Mouse (Mus musculus) embryo, embryonic 10.5 days (tissue): ENCODE measurements around the gene 4930550C14Rik.

Source experiments
- DNase-seq: peaks from one replicate; pipeline ENCODE4 v3.0.0-alpha.2; 2015; ENCODE audit warnings: low spot score

Gene 4930550C14Rik

DNA sequence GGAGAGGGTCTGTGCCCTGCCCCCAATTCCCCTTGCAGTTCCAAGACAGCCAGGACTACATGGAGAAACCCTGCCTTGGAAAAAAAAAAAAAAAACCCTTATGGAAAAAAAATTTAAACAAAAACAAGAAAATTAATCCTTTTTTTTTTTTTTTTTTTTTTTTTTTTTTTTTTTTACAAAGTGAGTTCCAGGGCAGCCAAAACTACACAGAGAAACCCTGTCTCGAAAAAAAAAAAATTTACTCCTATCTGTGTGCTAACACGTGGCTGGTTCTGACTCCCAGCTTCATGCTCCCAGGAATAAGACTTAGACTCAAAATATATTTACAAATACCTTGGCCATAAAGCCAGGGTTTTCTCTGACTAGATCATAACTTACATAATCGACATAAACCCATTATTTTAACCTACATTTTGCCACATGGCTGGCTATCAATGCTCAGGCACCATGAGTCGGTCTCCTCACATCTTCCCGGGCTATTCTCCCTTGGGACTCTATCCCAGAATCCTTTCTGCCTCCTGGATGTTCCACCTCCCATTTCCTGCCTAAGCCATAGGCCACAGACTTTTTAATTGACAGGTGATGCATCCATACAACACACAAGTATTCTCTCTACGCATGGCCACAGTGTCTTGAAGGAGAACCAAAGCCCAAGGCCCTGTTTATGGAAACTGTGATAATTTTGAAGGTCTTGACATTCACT lies 2.1 kb downstream of the 4930550C14Rik start:
- peak; percentile 35 for DNase-seq

- peak; percentile 96 for DNase-seq
Observed at GRCm38 (mm10) chr9:53404753-53405722, 2.9 kb downstream of the 4930550C14Rik start.

DNA sequence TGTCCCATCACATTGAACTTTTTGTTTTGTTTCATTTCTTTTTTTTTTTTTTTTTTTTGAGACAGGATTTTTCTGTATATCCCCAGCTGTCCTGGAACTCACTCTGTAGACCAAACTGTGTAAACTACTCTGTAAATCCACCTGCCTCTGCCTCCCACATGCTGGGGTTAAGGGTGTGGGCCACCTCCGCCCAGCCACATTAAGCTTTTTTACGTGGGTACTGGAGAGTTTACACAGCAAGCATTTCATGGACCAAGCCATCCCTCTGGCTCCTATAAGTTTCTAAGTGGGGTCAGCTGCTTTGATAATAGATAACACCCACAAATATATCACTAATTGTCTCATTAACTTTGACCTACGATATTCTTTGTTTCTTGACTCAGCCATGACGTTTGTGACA lies 6.4 kb downstream of the 4930550C14Rik start:
- DNase-seq: no peak

DNA sequence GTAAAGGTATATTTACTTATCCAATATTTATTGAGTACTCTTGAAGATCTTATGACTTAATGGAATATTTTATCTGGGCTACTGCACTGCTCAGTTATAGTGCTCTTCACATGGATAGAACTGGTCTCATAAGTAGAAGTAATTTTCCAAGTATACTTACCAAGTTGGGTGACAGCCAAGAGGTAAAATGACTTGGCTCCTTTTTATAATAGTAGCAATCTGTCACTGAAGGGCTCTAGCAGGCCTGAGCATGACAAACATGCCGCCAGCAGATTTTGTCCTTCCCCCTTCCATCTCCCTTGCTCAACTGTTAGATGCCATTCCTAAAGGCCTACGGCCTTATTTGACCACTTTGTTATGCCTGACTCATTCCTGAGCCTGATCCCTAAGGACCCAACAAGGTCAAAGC lies 6.8 kb downstream of the 4930550C14Rik start:
- DNase-seq: no peak

DNA sequence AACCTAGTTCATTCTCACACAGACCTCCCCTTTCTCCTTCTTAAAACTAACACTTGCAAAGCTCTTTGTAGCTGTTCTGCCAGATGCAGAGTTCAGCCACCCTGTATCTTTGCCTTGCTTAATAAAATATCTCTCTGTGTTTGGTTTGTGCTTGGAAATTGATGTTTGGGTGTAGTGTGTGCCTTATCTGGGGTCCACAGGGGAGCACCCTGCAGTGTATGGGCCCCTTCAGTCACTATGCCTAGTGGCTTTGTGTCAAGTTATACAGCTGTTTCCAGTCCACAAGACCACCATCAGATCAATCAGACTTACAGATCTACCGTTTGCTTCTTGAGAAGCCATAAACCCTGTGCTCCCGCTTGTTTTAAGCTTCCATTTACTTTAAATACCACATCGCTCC lies 7.3 kb downstream of the 4930550C14Rik start:
- no peak for DNase-seq

- no peak for DNase-seq
Observed at GRCm38 (mm10) chr9:53422133-53422896, 20.2 kb downstream of the 4930550C14Rik start.

DNA sequence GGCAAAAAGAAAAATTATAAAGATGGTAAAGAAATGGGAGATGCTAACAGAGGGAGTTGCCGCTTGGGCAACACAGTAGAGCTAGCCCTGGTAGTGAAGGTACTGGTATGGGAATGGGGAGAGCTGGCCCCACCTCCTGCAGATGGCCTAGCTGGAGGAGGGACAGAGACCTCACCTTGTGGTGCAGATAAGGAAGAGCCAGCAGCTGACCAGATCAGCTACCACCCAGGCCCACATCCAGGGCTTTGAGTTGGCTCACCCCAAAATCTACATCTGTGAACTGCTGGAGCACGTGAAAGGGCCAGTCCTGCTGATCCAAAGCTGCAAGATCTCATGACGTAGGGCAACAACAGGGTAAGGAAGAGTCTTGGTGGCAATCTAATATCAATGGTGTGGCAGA lies 24.6 kb downstream of the 4930550C14Rik start:
- DNase-seq: no peak

- no peak for DNase-seq
Observed at GRCm38 (mm10) chr9:53427638-53428037, 25.5 kb downstream of the 4930550C14Rik start.

GRCm38 (mm10) chr9:53435830-53436570 lies 33.9 kb downstream of the 4930550C14Rik start:
- DNase-seq: no peak

DNA sequence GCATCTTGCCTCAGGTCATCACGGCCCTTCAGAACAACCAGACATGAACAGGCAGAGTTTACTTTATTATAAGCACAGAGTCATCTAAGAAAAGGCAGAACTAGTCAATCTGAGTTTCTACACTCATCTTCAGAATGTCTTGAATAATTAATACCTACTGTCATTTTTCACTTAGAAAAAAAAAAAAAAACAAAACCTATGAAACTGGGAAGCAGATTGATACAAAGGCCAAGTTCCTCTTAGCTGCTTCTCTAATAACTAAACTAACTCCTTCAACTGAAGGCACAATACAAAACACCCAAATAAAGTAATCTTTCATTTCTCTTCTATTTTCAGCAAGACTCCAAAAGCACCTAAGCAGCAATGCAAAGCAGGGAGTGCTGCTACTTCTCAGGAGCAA lies 48.5 kb downstream of the 4930550C14Rik start:
- DNase-seq: no peak

- no peak for DNase-seq
Observed at GRCm38 (mm10) chr9:53452038-53452437, 49.9 kb downstream of the 4930550C14Rik start.

GRCm38 (mm10) chr9:53472806-53473518 lies 70.8 kb downstream of the 4930550C14Rik start:
- DNase-seq: no peak
